Mouse (Mus musculus) neural tube, embryonic 11.5 days (tissue): Measurements from ENCODE around the gene Cacna1a. TPM values are rescaled to one million over a fixed set of nuclear protein-coding genes. Genes with fewer than 3 reads are reported as not detected.

Experiments used
- ATAC-seq: fragments of 200-750 bp; cut with Nextera tagmentation; 2 replicates; pipeline ENCODE4 v1.8.0; 2017; ENCODE audit warnings: moderate number of reproducible peaks, mild to moderate bottlenecking, moderate TSS enrichment, moderate library complexity; ENCODE audit not compliant: insufficient read depth, low FRiP score, low TSS enrichment
- DNase-seq: peaks from one replicate; pipeline ENCODE4 v3.0.0-alpha.2; 2015; ENCODE audit warnings: low spot score
- H3K27ac ChIP-seq: fragments of 300-500 bp; sonication (generic); 2 replicates; pipeline ENCODE4 v1.5.1; 2014; ENCODE audit warnings: low read depth, mild to moderate bottlenecking, low read length
- H3K27me3 ChIP-seq: fragments of 300-500 bp; sonication (generic); 2 replicates; pipeline ENCODE4 v1.6.1; 2014; ENCODE audit warnings: mild to moderate bottlenecking, low read length, mixed read lengths; ENCODE audit not compliant: control insufficient read depth, insufficient read depth
- H3K36me3 ChIP-seq: fragments of 300-500 bp; sonication (generic); 2 replicates; pipeline ENCODE4 v1.6.1; 2014; ENCODE audit warnings: mild to moderate bottlenecking, low read length, moderate library complexity, mixed read lengths; ENCODE audit not compliant: control insufficient read depth, insufficient read depth
- H3K4me1 ChIP-seq: fragments of 300-500 bp; sonication (generic); 2 replicates; pipeline ENCODE4 v1.6.1; 2014; ENCODE audit warnings: low read length, mixed read lengths; ENCODE audit not compliant: control insufficient read depth, insufficient read depth
- H3K4me2 ChIP-seq: fragments of 300-500 bp; sonication (generic); 2 replicates; pipeline ENCODE4 v1.6.1; 2014; ENCODE audit warnings: low read depth, mild to moderate bottlenecking, moderate library complexity
- H3K4me3 ChIP-seq: fragments of 300-500 bp; sonication (generic); 2 replicates; pipeline ENCODE4 v1.5.1; 2014; ENCODE audit warnings: low read depth, low read length
- H3K9ac ChIP-seq: fragments of 300-500 bp; sonication (generic); 2 replicates; pipeline ENCODE4 v1.6.1; 2014; ENCODE audit warnings: mild to moderate bottlenecking, low read length
- H3K9me3 ChIP-seq: fragments of 300-500 bp; sonication (generic); 2 replicates; pipeline ENCODE4 v1.6.1; 2016; ENCODE audit warnings: low read length; ENCODE audit not compliant: control insufficient read depth
- WGBS: fragments of 180-500 bp; shearing (Covaris S2); extraction: QIAGEN DNeasy Blood & Tissue Kit; methylation state at CpG from one replicate; pipeline ENCODE4 v1.1.7; 2014; 5-methylcytosine and 5-hydroxymethylcytosine counted together
- polyA plus RNA-seq: library from polyadenylated mRNA; unstranded; fragments of >200 nt; fragmentation: Nextera tagmentation; extraction: Ambion mirVana; gene quantifications from 2 replicates; pipeline ENCODE4 v1.2.1, GENCODE M21; 2014

Cacna1a gene
- polyA plus RNA-seq, 1 experiment from 2014 or later: 6.9 TPM

DNA sequence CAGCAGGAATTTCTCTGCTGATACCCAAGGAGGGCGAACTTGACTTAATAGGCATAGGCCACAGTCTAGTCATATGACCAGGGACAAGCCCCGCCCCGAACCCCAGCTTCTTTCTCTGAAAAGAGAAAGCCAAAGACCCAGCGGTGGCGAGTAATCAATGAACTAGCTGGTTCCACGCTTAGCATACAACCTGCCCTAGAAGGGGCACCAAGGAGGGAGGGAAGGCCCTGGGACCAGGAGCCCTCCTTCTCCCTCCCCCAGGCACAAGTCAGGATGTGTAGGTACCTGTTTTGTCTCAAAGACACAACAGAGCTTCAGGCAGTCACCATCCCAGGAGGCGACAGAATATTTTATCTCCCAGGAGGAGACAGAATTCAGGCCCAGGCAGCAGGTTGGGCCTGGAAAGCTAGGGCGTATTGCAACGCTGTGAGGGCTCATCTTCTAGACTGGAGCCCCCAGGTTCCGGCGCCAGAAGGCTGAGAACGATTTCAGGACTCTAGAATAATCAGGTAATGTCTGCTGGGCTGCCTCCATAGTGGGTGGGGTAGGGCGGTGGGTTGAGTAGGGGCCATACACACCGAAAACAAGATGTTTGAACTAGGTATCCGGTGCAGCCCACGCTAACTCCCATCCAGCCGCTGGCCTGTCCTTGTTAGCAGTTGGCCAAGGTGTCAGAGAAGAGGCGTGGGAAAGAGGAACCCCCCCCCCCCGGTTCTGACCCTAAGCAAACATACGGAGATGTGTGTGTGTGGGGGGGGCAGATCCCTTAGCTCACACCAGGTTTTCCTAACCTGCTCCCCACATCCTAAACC lies 298.2 kb downstream of the Cacna1a start, which contains the start of gene Trmt1:
TSS of gene Trmt1 (plus strand) at position 117 of the 812 bp plus-strand sequence.
- peak within 1 kb of the TSS; percentile 98 for H3K9ac ChIP-seq
- H3K4me2 ChIP-seq: peak within 1 kb of the TSS; percentile 86
- 9% methylated on average over 20 of the region's 20 CpGs for WGBS
- ATAC-seq (0 out of 2 replicates have a peak, but pooled peaks have one; percentile 1), DNase-seq (peak; percentile 26)
- peaks cover 16% of the 10 kb centered on the region for H3K4me1 ChIP-seq
- no peaks in the 10 kb centered on the region for H3K36me3 ChIP-seq
- H3K27me3 ChIP-seq: no peaks in the 10 kb centered on the region
- peak within 1 kb of the TSS; percentile 96 for H3K4me3 ChIP-seq
- peak within 1 kb of the TSS; percentile 86 for H3K27ac ChIP-seq
- no peaks in the 10 kb centered on the region for H3K9me3 ChIP-seq

DNA sequence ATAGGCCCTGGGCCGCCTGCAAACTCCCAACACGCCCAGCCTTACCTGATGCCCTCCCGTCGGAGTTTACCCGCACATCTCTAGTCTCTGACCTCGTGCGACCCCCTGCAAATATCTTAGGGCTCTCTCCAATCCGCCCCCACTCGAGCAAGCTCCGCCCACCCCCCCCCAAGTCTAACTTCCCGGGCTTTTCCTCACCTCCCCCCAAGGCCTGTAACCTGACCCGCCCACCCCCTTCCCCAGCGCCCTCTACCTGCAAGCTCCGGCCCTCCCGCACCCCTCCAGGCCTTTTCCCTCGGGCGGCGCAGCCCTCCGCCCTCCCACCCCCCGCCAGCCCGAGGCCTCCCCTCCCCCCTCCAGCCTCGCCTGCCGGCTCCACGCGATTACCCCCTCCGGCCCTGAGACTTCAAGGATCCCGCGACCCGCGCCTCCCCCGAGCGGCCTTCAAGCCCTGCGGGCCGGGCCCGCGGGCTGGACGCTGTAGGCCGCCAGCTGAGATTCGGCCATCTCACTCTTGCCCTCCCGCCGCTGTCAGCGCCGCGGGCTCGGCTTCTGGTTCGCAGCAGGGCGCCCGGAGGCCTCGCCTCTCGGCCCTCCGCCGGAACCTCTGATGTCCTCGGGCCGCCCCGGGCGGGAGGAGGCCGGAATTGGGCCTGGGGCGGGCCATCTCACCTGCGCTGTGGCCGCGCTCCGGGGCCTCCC lies 298.9 kb downstream of the Cacna1a start:
- Histone ChIP-seq H3K4me1 (peaks cover 16% of the 10 kb centered on the region), H3K9me3 (no peaks in the 10 kb centered on the region), H3K9ac (peak overlapping the region; percentile 98), H3K27me3 (no peaks in the 10 kb centered on the region), H3K27ac (peak overlapping the region; percentile 86), H3K4me3 (peak overlapping the region; percentile 96), H3K36me3 (peaks cover 1% of the 10 kb centered on the region), H3K4me2 (peak overlapping the region; percentile 86)
- DNase-seq (peak; percentile 58), ATAC-seq (peak; percentile 24)
- 1% methylated on average over 46 of the region's 62 CpGs for WGBS

DNA sequence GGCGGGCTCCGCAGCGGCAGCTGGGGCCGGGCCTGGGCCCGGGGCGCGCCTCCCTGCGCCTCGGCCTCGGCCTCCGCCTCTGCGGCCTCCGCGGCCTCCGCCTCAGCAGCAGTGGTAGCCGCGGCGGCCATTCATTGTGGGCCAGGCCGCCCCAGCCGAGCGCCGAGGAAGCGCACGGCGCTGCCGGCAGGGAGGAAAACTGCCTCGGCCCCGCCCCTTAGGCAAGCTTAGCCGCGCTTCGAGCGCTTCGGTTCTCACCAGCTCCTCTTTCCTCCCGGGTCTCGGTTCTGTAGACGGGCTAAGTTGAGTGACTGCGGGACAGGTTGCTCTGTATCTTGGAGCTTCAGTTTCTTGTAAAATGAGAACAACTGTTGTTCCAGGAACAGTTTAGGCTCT lies 299.5 kb downstream of the Cacna1a start, which contains the start of gene Nacc1:
TSS of gene Nacc1 (minus strand) at position 158 of the 396 bp plus-strand sequence.
- Histone ChIP-seq H3K4me2 (peak within 1 kb of the TSS; percentile 86), H3K4me3 (peak within 1 kb of the TSS; percentile 96), H3K36me3 (peaks cover 2% of the 10 kb centered on the region), H3K27ac (peak within 1 kb of the TSS; percentile 86), H3K9me3 (no peaks in the 10 kb centered on the region), H3K9ac (peak within 1 kb of the TSS; percentile 98), H3K27me3 (no peaks in the 10 kb centered on the region), H3K4me1 (peaks cover 16% of the 10 kb centered on the region)
- ATAC-seq: peak; percentile 83
- peak; percentile 91 for DNase-seq
- WGBS: 0% methylated on average over 31 of the region's 37 CpGs

DNA sequence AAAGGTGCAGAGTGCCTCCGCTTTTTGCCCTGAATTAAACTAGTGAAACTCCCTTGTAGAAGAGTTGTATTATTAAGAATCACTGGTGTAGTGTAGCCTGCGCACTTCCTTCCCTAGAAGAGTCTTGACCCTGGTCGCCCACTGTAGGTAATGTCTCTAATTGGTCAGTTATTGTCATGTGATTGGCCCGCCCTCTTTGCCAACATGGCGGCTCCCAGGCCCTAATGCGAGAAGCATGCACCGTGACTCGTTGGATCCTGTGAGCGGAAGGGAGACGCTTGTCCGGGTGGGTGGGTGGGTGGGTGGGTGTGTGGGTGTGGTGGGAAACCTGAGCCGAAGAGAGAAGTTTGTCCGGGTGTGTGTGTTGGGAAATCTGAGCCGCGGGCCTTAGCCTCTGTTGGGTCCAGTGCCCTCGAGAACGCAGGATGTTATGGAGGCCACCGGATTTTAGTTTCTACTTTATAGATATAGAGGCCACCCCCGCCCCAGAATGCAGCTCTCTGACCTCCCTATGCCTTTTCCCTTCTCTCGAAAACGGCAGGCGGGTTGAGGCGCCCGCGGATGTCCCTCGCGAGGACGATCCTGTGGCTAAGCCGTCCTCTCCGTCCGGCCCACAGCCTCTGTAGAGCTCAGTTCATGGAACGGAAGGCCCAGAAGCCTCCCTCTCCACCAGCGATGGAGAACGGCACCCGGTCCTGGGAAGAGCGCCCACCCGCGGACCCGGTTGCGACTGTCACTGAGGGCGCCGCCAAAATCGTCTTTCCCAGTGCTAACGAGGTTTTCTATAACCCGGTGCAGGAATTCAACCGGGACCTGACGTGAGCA lies 301.1 kb downstream of the Cacna1a start:
- Histone ChIP-seq H3K4me2 (peak overlapping the region; percentile 90), H3K9ac (peak overlapping the region; percentile 80), H3K27ac (0 out of 2 replicates have a peak overlapping the region, but pooled peaks have one; percentile 20), H3K36me3 (peaks cover 2% of the 10 kb centered on the region), H3K27me3 (no peaks in the 10 kb centered on the region), H3K9me3 (no peaks in the 10 kb centered on the region), H3K4me3 (peak overlapping the region; percentile 88), H3K4me1 (peaks cover 16% of the 10 kb centered on the region)
- ATAC-seq (peak; percentile 87), DNase-seq (peak; percentile 82)
- under 1% methylated on average over 47 of the region's 47 CpGs for WGBS

Other genes with a start within 250 kb of the Cacna1a start
- gene Cc2d1a, start 240.5 kb upstream of the Cacna1a start, polyA plus RNA-seq: 11.2 and 12.4 TPM in 2 replicates
- gene 4930432K21Rik, start 240.4 kb upstream of the Cacna1a start, polyA plus RNA-seq: 1.0 and 1.3 TPM in 2 replicates
- 6.2 TPM in 2 replicates for gene Nanos3, start 203.2 kb upstream of the Cacna1a start, polyA plus RNA-seq
- 34.9 and 35.5 TPM in 2 replicates for gene Zswim4, start 151.4 kb upstream of the Cacna1a start, polyA plus RNA-seq
- 301 and 323 TPM in 2 replicates for gene D8Ertd738e, start 138.7 kb upstream of the Cacna1a start, polyA plus RNA-seq
- gene Mri1, start 131.1 kb upstream of the Cacna1a start, polyA plus RNA-seq: 50.7 and 55.9 TPM in 2 replicates
- gene Ccdc130, start 118.1 kb upstream of the Cacna1a start, polyA plus RNA-seq: 21.4 and 26.6 TPM in 2 replicates